Mouse (Mus musculus) spleen, adult 2 months (tissue): ENCODE measurements at regions not wholly inside any gene's neighbourhood (a gene's known extent, or its start where the extent isn't known, plus 50 kb on each side); places are given as distances from the start of the nearest gene placed in this dataset.

Source experiments
- CTCF ChIP-seq: fragments of 200-500 bp; IDR thresholded peaks from 2 replicates; pipeline ENCODE4 v1.5.1; 2011; ENCODE audit warnings: mild to moderate bottlenecking, inconsistent platforms; ENCODE audit not compliant: insufficient read depth, insufficient read length, insufficient replicate concordance; ENCODE audit errors: extremely low read depth
- POLR2A ChIP-seq: fragments of 200-500 bp; IDR thresholded peaks from 2 replicates; pipeline ENCODE4 v1.6.1; 2011; ENCODE audit warnings: low read depth, low read length, inconsistent platforms

- TF ChIP-seq CTCF: no peak
- no peak for TF ChIP-seq POLR2A
Measured at GRCm38 (mm10) chr1:77840672-77841071, 325.8 kb upstream of the Epha4 start.
